Mouse (Mus musculus) embryonic fibroblast, embryonic 13.5 days (primary cell): ENCODE measurements at regions not wholly inside any gene's neighbourhood (a gene's known extent, or its start where the extent isn't known, plus 50 kb on each side); places are given as distances from the start of the nearest gene placed in this dataset.

Experiments used
- CTCF ChIP-seq: IDR thresholded peaks from 2 replicates; pipeline ENCODE4 v1.5.1; 2011; ENCODE audit warnings: mild to moderate bottlenecking, control low read depth, low read length, moderate library complexity, borderline replicate concordance; ENCODE audit not compliant: insufficient read depth
- POLR2A ChIP-seq: IDR thresholded peaks from 2 replicates; pipeline ENCODE4 v1.6.1; 2011; ENCODE audit warnings: low read depth, mild to moderate bottlenecking, control low read depth, low read length, moderate library complexity

DNA sequence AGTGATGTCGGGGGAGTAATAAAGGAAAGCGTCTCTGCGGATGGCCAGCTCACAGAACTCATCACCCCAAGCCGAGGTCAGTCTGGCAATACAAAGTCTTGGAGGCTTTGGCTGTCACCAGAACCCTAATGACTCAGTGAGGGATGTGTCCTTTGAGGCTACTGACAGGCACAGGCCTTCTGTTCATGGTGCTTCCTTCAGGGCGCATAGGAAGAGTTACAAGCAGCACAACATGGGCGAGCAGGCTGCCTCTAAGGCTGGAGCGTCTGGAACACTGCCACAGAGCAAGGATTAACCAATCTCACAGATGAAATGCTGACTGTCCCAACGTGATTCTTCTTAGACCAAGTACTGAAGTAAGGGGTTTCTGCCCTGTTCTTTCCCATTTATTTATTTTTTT, 55.4 kb upstream of the Kdm7a start:
- TF ChIP-seq POLR2A (no peak), CTCF (no peak)
